Mouse (Mus musculus) splenic B cell, adult 2 months (primary cell): ENCODE results near the gene Snph.

Experiments used
- DNase-seq: peaks from one replicate; pipeline ENCODE4 v3.0.0-alpha.2; 2011; ENCODE audit warnings: low read depth, low spot score
- H3K27me3 ChIP-seq: 2 replicates; pipeline ENCODE4 v1.6.1; 2012; ENCODE audit warnings: mild to moderate bottlenecking, low read length, moderate library complexity, mixed read lengths; ENCODE audit not compliant: control insufficient read depth, poor library complexity, insufficient read depth, severe bottlenecking
- H3K36me3 ChIP-seq: 2 replicates; pipeline ENCODE4 v1.6.1; 2012; ENCODE audit warnings: mild to moderate bottlenecking, low read length, moderate library complexity, mixed read lengths; ENCODE audit not compliant: control insufficient read depth, poor library complexity, insufficient read depth, severe bottlenecking

Snph gene

DNA sequence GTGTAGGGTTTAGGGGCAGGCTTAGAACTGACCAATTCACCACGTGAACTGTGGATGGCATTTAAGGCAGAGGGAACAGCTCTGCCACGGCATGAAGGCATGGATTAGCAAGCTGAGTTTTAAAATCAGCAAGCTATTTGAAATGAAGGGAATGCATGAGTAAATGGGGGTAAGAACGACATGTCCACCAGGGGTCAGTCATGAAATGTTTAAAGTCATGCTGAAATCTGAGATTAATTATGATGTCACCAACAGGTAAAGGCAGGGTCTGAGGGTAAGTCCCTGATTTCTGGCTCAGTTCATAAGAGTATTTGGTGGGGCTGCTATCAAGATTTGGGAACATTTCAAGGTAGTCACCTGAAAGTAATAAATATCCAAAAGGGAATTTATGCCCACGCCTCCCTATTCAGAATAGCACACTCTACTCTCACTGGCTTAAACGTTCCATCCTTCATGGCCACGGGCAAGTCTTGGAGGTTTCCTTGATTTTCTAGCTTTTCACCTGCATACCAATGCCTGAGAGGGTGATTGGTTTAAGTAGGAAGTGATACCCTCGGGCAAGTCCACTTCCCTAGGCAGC is 57.2 kb downstream of the Snph start:
- H3K36me3 ChIP-seq = no peaks in the 10 kb centered on the region
- H3K27me3 ChIP-seq = no peaks in the 10 kb centered on the region
- DNase-seq = peak; percentile 58

DNA sequence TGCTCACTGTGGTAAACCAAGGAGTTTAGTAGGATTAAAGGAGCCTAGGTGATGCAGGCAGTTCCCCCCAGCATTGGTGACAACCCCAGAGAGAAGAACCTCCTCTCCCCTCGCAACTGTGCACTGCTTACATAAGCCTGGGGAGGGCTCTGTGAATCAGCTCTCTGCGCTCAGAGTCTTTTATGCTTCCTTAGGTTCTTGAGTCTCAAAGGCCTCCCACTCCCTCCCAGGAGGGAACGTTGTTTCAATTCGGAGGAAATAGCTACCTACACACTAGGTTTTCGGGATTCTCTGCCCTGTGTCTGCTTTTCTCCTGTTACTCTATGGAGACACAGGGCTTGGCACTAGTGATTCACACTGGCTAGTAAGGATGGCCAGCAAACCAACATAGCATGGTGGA is 57.8 kb downstream of the Snph start:
- DNase-seq = no peak
- H3K27me3 ChIP-seq = no peaks in the 10 kb centered on the region
- H3K36me3 ChIP-seq = no peaks in the 10 kb centered on the region

DNA sequence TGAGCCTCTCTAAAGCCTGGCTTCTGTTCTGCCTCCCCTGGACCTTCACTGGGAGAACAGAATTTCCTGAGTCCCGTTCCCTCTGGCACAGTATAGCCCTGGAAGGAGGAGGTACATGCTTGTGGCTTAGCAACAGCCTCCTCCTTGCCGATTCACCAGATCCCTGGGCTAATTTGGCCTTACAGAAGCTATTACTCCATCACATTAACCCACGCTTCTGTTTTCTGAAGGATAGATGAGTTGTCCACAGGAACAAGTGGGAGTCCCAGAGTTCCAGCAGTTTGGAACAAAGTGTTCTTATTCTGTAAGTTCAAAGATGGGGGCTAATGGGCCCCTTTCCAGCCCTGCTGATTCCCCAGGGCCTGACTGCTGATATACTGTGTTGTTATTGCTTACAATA is 58.7 kb downstream of the Snph start:
- no peak for DNase-seq
- H3K36me3 ChIP-seq = no peaks in the 10 kb centered on the region
- no peaks in the 10 kb centered on the region for H3K27me3 ChIP-seq

DNA sequence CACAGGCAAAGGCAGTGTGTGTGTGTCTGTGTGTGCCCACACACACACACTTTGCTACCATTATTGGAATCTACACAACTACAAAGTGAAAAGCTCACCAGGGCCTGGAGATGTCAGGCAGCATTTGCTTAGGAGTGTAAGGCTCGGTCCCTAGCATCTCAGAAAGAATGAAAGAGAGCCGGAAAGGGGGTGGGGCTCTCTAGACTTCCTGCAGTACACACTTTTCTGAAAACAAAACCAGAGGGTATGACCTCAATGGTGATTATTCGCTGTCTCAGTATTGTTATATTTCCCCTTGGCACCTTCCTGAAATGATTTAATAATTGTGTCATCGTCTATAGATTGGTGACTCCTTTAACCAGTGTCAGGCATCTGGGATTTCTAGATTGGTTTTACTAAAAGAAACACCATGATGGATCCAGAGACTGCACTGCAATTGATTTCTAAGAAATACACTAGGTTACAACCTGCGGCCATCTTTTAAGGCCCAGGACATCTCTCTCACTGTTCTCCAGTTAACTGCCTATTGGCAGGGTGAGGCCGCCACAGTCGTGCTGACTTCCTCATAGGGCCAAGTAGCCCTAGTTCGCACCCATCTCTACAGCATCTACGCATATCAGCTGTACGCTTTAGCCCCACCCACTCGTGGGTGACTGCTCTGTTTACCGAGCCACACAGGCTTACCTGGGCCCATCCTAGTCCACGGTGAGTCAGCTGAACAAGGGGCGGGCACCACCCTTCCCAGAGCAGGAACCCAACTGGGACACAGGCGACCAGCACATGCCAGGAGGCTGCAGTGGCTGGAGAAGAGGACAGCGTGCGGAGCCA is 60.3 kb downstream of the Snph start, which contains the start of gene Sdcbp2:
TSS of gene Sdcbp2 (plus strand) at position 750 of the 828 bp plus-strand sequence.
- DNase-seq = no peak
- Histone ChIP-seq H3K27me3 (no peaks in the 10 kb centered on the region), H3K36me3 (no peaks in the 10 kb centered on the region)

DNA sequence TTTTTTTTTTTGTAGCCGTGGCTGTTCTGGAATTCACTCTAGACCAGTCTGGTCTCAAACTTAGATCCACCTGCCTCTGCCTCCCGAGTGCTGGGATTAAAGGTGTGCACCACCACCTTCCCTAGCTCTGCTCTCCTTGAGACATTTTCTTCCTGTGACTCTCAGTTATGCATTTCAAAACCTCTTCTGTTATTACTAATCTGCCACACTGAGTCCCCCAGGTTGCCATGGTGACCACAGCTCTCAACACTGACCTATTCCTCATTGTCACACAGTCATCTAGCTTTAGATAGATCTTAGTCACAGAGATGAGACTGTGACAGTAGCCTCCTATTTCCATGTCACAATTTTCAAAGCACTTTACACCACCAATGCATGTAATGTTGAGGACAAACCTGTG is 62.9 kb downstream of the Snph start:
- Histone ChIP-seq H3K27me3 (no peaks in the 10 kb centered on the region), H3K36me3 (no peaks in the 10 kb centered on the region)
- peak; percentile 8 for DNase-seq

DNA sequence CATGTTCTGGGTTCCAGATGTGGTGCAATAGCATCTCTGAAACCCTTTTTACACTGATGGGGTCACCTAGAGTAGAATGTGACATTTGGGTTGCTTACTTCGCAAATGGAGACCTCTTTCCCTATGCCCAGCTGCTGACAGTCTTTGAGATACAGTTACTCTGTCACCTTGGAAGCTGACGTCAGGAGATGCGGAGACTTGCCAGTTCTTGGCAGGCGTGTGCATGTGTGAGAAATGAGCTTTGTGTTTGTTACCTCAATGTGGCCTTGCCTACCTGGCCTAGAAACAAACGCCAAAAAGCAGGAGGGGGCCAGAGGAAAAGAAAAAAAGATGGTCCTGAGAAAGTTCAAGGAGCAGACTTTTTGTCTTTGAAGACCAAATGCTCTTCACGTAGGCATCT is 65.5 kb downstream of the Snph start:
- DNase-seq = no peak
- no peaks in the 10 kb centered on the region for H3K27me3 ChIP-seq

DNA sequence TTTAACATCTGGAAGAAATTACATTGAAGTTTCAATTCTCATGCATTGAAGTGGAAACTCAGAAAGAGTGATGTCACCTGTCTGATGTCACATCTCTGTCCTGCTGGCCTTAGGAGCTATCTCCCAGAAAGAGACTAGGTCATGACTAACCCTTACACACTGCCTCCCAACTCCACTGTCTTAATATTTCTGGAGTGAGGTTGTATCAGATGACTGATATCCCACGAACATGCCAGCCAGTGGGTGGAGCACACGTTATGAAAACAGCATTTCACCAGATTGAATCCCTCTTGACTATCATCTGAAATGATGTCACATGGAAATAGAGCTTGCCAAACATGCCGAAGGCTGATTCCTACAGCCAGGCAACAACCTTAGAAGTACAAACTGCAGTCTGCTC is 67.4 kb downstream of the Snph start:
- DNase-seq = no peak
- H3K36me3 ChIP-seq = peaks cover 1% of the 10 kb centered on the region
- no peaks in the 10 kb centered on the region for H3K27me3 ChIP-seq

More for the DNA sequence above, 65.5 kb downstream of the Snph start:
- H3K36me3 ChIP-seq = no peaks in the 10 kb centered on the region

DNA sequence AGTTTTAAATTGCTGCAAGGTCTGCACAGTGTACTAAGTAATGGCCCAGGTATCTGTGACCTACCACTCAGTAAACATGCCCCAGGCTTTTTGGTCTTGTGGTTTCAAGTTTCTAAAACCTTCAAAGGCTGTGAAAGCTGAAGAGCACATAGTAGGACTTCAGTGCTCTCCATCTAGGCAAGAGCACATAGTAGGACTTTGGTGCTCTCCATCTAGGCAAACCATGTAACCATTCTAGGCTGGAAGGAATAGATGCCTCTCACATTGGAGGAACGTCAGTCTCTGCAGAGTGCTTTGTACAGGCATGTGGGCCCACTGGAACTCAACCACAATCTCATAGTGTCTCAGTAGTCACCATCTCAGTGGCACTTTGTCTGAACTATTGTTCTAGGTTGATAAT is 68.4 kb downstream of the Snph start:
- Histone ChIP-seq H3K27me3 (no peaks in the 10 kb centered on the region), H3K36me3 (peaks cover 5% of the 10 kb centered on the region)
- DNase-seq = no peak

DNA sequence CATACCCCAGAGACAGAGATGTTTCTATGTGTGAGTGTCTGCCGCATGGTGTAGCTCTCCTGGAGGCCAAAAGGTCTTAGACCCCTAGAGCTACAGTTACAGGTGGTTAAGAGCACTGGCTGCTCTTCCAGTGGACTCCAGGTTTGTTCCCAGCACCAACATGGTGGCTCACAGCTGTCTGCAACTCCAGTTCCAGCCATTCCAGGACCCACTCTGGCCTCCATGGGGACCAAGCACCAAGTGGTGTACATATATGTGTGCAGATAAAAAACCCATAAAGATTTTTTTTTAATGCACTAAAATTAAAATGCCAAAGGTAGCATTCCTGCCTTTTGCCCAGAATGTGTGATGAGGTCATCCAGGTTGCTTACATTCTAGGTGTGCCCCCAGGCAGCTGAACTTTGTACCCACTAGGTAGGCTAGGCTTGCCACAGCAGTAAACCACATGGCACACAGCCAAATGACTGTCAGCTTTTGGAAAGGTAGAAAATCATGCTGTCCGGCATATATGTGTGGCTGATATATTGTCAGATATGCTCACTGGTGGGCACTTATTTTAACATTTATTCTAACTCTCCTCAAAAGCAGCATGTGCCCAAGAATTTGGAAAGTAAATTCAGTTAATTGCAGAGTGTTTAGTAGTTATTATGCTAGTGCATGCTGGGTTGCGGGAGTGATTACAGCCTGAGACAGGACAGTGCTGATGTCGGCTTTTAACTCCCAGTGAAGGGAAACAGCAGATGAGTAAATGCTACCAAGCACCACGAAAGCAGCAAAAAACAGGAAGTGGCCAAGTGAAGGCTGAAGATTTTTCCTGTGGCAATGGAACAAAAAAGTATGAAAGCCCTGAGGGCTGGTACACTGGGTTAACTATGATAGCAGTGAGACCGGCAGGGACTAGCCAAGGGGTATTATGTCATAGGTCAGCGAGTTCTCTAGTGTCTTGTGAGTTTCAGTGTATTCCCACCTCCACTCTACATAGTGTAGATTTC is 69.2 kb downstream of the Snph start:
- H3K36me3 ChIP-seq = peaks cover 6% of the 10 kb centered on the region
- DNase-seq = peak; percentile 36
- H3K27me3 ChIP-seq = no peaks in the 10 kb centered on the region

DNA sequence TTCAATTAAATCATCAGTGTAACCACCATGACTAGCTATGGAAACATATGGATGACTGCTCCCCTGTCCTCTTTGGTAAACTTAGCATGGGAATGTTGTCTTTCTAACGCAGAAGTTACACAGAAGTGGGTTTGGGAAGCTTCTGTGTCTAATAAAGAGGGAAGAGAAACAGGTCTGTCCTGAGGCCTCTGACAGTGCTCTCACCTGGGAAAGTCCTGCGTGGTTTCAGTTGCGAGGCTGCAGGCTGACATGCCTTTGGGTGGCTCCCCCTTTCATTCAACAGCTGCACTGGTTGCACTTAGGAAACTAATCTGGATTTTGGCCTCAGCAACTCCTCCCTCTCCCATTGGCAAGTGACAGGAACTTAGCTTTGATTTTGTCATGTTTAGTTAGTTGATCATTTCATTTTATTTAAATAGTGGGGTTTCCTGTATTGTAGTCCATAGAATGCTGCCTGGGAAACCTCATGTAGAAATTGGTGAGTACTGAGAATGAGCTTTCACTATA is 82.7 kb downstream of the Snph start:
- no peak for DNase-seq
- H3K27me3 ChIP-seq = no peaks in the 10 kb centered on the region
- H3K36me3 ChIP-seq = peaks cover 5% of the 10 kb centered on the region; the same call in 1 of the 2 replicates

DNA sequence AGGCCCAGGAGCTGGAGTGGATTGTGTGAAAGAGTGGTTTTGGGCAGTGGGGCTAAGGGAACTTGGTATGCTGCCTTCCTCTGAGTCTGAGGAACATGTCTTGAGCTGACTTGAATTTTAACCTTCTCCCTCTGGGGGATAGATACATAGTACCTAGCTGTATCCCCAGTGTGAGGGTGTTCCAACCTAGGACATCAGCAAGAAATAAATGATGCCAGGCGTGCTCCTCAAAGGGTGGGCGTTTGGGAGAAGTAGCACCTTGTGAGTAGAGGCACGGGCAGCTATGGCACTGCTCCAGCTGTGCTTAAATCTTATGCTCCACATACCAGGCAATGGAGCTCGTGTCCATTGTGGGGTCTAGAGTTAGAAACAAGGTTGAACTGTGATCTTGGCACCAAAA is 85.8 kb downstream of the Snph start:
- 0 out of 2 replicates have a peak, but pooled peaks cover 1% of the 10 kb centered on the region for H3K36me3 ChIP-seq
- DNase-seq = no peak
- no peaks in the 10 kb centered on the region for H3K27me3 ChIP-seq

DNA sequence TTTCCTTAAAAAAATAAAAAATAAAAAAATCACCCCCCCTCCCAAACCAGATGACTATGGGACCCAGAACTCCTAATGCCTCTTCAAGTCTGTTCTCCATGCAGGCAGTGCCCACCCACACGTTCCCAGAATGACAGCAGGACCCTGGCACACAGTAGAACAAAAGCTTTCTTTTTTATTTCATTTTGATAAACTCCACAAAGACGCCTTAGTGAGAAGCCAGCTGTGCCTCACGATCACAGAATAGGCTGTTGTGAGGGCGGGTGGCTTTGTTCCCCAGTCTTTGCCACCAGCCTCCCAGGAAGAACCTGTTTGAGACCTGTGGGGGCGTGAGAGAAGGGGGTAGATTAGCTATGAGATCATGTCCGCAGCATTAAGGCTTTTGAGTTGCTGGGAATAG is 87.7 kb downstream of the Snph start:
- no peaks in the 10 kb centered on the region for H3K27me3 ChIP-seq
- no peak for DNase-seq
- 0 out of 2 replicates have a peak, but pooled peaks cover 1% of the 10 kb centered on the region for H3K36me3 ChIP-seq

DNA sequence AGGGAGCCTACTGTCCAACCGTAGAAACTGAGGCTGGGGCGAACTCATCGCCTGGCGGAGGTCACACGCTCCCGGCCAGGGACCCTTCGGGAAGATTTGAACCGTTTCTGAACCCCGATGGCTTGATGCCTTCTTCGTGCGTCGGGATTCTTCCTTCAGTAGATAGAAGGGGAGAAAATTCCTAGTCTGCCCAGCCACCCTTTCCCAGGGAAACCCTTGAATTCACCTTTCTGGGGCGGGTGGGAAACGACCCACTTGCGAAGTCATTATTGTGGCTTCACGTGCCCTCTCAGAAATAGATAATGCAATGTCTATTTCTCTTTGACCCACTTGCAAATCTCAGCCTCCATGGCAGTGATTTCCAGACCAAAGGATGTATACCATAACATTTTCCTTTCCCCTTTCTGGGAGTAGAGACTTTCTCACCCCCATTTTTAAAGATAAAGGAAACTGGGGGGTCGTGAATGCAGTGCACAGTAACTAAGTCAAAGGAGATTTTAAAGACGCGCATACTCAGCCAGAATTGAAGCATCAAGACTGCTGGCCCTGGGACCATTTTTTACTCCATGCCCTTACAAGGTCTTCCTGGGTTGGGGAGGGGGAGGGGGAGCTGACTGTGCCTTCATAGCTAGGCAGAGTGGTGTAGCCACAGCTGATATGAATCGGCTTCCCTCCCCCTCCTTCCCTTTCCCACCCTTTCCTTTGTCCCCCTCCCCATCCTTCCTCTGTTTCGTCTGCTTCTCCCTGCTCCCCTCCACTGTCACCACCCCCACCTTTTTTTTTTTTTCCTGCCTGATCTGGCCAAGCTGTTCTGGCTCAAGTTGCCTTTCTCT is 89.1 kb downstream of the Snph start:
- DNase-seq = peak; percentile 24
- no peaks in the 10 kb centered on the region for H3K27me3 ChIP-seq
- H3K36me3 ChIP-seq = no peaks in the 10 kb centered on the region
